1 mouse cellular context compared by ENCODE assay signal in genomic region chr2:30067031-30067888, GRCm38 (mm10).
A peak's percentile ranks its signal among the peaks of the same experiment; 100 is the strongest.
TF ChIP-seq lines count a peak whose summit lies in the region.

No protein-coding gene starts in this region.

TF ChIP-seq in myocyte, 11 proteins besides CTCF, POLR2A, EP300 and RAD21:
- TF ChIP-seq TCF3 (IDR thresholded peaks at IDR 0.05; ENCODE audit: insufficient read length, low read depth): no peak
- TF ChIP-seq MYOG (IDR thresholded peaks at IDR 0.05; ENCODE audit: control insufficient read depth in 1 of 3, insufficient read depth in 1 of 3, insufficient read length in 2 of 3, low read depth in 2 of 3): peak in 1 of 3 experiments; percentile 17
- peak in 1 of 3 experiments; percentile 1 for TF ChIP-seq MYOD1 (IDR thresholded peaks at IDR 0.05; ENCODE audit: control insufficient read depth in 1 of 3, insufficient read length in 2 of 3, low read depth in 2 of 3)
